Mouse (Mus musculus): ENCODE data around the gene Mettl21a.

GRCm38 (mm10) chr1:64560105-64560504 is 56.9 kb downstream of the Mettl21a start:
- no peak for TF ChIP-seq POLR2A (IDR thresholded peaks at IDR 0.05; ENCODE audit: borderline replicate concordance, low read depth, low read length)
- TF ChIP-seq CTCF (IDR thresholded peaks at IDR 0.05; ENCODE audit: low read depth, low read length), result no peak

All from bone marrow macrophage, adult 2 months (primary cell).